Mouse (Mus musculus): ENCODE measurements around the gene Mmp23.

DNA sequence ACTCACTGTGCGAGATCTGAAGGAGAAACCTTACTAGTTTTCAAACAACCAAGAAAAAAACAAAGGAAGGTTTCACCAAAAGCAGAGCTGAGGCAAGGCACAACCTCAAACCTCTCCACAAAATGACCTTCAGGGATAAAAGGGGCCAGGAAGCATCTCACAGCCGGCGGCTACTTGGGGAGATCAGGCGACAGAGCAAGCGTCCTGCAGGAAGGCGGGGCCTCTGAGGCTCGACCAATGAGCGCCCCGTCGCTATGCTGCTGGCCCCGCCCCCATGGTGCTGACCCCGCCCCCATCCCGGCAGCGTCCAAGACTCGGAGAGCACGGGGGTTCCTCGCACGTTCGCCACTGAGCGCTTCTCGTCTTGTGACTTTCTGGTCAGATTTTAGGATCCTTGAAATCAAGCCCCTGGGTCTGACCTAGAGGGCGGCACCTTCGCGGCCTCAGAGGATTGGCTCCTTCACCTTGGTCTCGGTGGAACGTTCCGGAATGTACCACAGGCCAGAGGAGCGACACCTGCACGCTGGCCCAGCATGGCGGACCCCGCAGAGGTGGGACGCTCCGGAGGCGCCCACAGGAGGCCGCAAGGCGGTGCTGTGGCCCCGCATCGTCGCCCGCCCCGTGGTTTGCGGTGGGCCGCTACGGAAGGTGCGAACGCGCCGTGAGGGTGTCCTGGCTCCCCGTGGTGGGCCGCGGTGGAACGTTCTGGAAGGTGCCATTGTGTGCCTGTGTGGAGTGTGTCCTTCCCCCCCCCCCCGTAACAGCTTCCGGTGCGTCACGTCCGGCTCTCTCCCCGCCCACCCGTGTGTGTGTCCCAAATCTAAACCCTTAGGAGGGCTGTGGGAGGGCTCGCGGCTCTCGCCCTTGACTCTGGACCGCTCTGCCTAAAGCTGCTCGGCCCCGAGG is 51.8 kb downstream of the Mmp23 start, which contains the start of gene Slc35e2:
- TF ChIP-seq GATA1 (IDR thresholded peaks at IDR 0.05; ENCODE audit: low read length) (no peak), TAL1 (IDR thresholded peaks at IDR 0.05; ENCODE audit: low read length) (no peak)

Data from erythroblast, embryonic 14.5 days (primary cell).